Mouse (Mus musculus) ES-E14 (cell line): ENCODE data around the gene Nhsl1. TPM values are rescaled to one million over a fixed set of nuclear protein-coding genes. Genes with fewer than 3 reads are reported as not detected.

Experiments used
- DNase-seq: peaks from one replicate; pipeline ENCODE4 v3.0.0-alpha.2; 2013; ENCODE audit warnings: low read depth, low spot score
- H3K27ac ChIP-seq: 2 replicates; pipeline ENCODE4 v1.5.1; 2012; ENCODE audit warnings: low read depth, mild to moderate bottlenecking, low read length, moderate library complexity, mixed read lengths; ENCODE audit not compliant: poor library complexity, insufficient read depth, severe bottlenecking
- H3K36me3 ChIP-seq: 2 replicates; pipeline ENCODE4 v1.6.1; 2012; ENCODE audit warnings: mild to moderate bottlenecking, low read length, moderate library complexity, mixed read lengths; ENCODE audit not compliant: control insufficient read depth, poor library complexity, insufficient read depth, severe bottlenecking
- H3K4me1 ChIP-seq, 2 experiments: fragments of 150-350 bp in 1 of 2; sonication (generic) in 1 of 2; 2 replicates each; pipeline ENCODE4 v1.6.1; 2012; ENCODE audit warnings: low read length in 2 of 2, mild to moderate bottlenecking in 1 of 2, mixed read lengths in 1 of 2; ENCODE audit not compliant: control insufficient read depth in 2 of 2, insufficient read depth in 2 of 2, poor library complexity in 1 of 2
- H3K4me3 ChIP-seq, 2 experiments: fragments of 150-350 bp in 1 of 2; sonication (generic) in 1 of 2; 2 replicates each; pipeline ENCODE4 v1.5.1; 2012; ENCODE audit warnings: low read length in 2 of 2, low read depth in 1 of 2, mild to moderate bottlenecking in 1 of 2, mixed read lengths in 1 of 2; ENCODE audit not compliant: insufficient read depth in 1 of 2, poor library complexity in 1 of 2, severe bottlenecking in 1 of 2
- H3K9ac ChIP-seq: 2 replicates; pipeline ENCODE4 v1.6.1; 2012; ENCODE audit warnings: low read depth, mild to moderate bottlenecking, low read length, mixed read lengths; ENCODE audit not compliant: poor library complexity, insufficient read depth, severe bottlenecking
- H3K9me3 ChIP-seq: fragments of 150-350 bp; sonication (generic); 2 replicates; pipeline ENCODE4 v1.6.1; 2012; ENCODE audit warnings: low read depth, mild to moderate bottlenecking, low read length; ENCODE audit not compliant: control insufficient read depth, insufficient read depth
- CHD2 ChIP-seq: IDR thresholded peaks from 2 replicates; pipeline ENCODE4 v1.6.1; 2014; ENCODE audit warnings: mild to moderate bottlenecking, low read depth, low read length, inconsistent platforms
- HCFC1 ChIP-seq: IDR thresholded peaks from 2 replicates; pipeline ENCODE4 v1.6.1; 2012; ENCODE audit warnings: low read length, inconsistent platforms, borderline replicate concordance; ENCODE audit not compliant: insufficient read depth
- MAFK ChIP-seq: IDR thresholded peaks from 2 replicates; pipeline ENCODE4 v1.6.1; 2014; ENCODE audit warnings: mild to moderate bottlenecking, low read depth, low read length, inconsistent platforms; ENCODE audit not compliant: insufficient read depth
- ZC3H11A ChIP-seq: IDR thresholded peaks from 2 replicates; pipeline ENCODE4 v1.6.1; 2012; ENCODE audit warnings: low read depth, mild to moderate bottlenecking, inconsistent platforms, low read length, borderline replicate concordance
- ZNF384 ChIP-seq: IDR thresholded peaks from 2 replicates; pipeline ENCODE4 v1.6.1; 2012; ENCODE audit warnings: low read depth, low read length, inconsistent platforms
- in situ Hi-C, 2 experiments: fragments of 600-800 bp; cut with MboI; formaldehyde crosslinking; loops; one replicate each; pipeline ENCODE4 v1.15.1; 2025; ENCODE audit warnings: low sequenced_read_pairs in 2 of 2, inconsistent platforms in 1 of 2; ENCODE audit not compliant: unreplicated experiment in 2 of 2
- total RNA-seq: library from RNA; depleted of rRNA; stranded (reverse); fragments of 300-350 nt; gene quantifications from 2 replicates; pipeline ENCODE4 v1.2.3, GENCODE M21; 2012

Gene Nhsl1
- total RNA-seq, 1 experiment, result 7.7 TPM

GRCm38 (mm10) chr10:18321861-18322260 lies 3.1 kb downstream of the Nhsl1 start:
- Histone ChIP-seq H3K36me3 (no peaks in the 10 kb centered on the region), H3K9me3 (no peaks in the 10 kb centered on the region), H3K4me3 (no peak overlapping the region), H3K27ac (no peak overlapping the region), H3K4me1 (peaks cover 4 to 10% of the 10 kb centered on the region in 2 experiments; a peak in 3 of 4 replicates), H3K9ac (no peak overlapping the region)
- no peak for TF ChIP-seq MAFK
- no peak for TF ChIP-seq CHD2
- TF ChIP-seq HCFC1, result no peak
- no peak for DNase-seq
- in situ Hi-C loops, result no loop called here

DNA sequence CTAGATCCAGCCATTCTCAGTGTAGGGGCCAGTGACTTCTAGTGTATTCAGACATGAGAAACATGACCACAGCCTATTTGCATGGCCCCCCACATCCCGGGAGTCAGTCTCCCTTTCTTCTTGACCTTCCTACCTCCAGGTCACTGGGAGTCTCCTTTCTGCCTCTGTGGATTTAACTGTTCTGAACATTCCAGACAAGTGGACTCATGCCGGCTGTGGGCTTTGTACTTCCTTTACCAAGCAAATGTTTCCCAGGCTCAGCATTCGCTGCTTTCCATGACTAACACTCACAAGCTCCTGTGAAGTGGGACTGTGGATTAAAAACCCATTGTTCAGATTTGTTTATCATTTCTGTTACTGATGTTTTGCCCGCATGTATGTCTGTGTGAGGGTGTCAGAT lies 4.9 kb downstream of the Nhsl1 start:
- in situ Hi-C loops, result no loop called here
- Histone ChIP-seq H3K36me3 (no peaks in the 10 kb centered on the region), H3K9me3 (no peaks in the 10 kb centered on the region), H3K27ac (no peak overlapping the region), H3K4me1 (peaks cover 4 to 16% of the 10 kb centered on the region in 2 experiments; a peak in 3 of 4 replicates), H3K9ac (no peak overlapping the region), H3K4me3 (no peak overlapping the region)
- TF ChIP-seq ZC3H11A, result no peak
- TF ChIP-seq ZNF384, result no peak
- TF ChIP-seq MAFK, result no peak
- no peak for TF ChIP-seq CHD2
- no peak for TF ChIP-seq HCFC1
- DNase-seq, result no peak

DNA sequence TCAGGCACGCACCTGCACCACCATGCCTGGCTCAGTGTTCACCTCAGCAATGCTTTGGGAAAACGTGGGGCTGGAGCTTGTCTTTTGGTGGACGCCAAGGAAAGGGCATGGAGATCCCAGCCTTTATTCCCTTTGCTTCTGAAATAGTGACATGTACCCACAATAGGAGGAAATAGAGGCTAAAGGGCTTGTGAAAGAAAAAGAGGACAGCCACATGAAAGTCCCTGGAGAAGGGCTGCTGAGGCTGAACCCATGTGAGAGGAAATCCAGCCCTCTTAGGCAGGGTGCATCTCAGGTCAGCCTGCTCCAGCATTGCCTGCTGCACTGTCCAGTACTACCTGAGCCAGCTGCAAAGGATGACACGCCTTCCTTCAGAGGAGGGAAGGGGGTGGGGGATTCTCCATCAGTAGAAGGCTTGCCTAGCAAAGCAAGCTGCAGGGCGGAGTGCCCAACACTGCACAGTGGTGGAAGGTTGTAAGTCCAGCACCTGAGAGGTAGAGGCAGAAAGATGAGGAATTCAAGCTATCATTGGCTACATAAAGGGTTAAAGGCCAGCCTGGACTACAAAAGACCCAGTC lies 9.6 kb downstream of the Nhsl1 start:
- H3K9ac ChIP-seq, result no peak overlapping the region
- no peak overlapping the region for H3K4me3 ChIP-seq
- no peaks in the 10 kb centered on the region for H3K9me3 ChIP-seq
- no peak overlapping the region for H3K27ac ChIP-seq
- H3K36me3 ChIP-seq, result peaks cover 2% of the 10 kb centered on the region; the same call in 1 of the 2 replicates
- in situ Hi-C loops, result no loop called here
- H3K4me1 ChIP-seq, result peaks cover 0 to 17% of the 10 kb centered on the region in 2 experiments; a peak in 2 of 4 replicates
- no peak for DNase-seq
- TF ChIP-seq ZC3H11A, result no peak
- TF ChIP-seq CHD2, result no peak

DNA sequence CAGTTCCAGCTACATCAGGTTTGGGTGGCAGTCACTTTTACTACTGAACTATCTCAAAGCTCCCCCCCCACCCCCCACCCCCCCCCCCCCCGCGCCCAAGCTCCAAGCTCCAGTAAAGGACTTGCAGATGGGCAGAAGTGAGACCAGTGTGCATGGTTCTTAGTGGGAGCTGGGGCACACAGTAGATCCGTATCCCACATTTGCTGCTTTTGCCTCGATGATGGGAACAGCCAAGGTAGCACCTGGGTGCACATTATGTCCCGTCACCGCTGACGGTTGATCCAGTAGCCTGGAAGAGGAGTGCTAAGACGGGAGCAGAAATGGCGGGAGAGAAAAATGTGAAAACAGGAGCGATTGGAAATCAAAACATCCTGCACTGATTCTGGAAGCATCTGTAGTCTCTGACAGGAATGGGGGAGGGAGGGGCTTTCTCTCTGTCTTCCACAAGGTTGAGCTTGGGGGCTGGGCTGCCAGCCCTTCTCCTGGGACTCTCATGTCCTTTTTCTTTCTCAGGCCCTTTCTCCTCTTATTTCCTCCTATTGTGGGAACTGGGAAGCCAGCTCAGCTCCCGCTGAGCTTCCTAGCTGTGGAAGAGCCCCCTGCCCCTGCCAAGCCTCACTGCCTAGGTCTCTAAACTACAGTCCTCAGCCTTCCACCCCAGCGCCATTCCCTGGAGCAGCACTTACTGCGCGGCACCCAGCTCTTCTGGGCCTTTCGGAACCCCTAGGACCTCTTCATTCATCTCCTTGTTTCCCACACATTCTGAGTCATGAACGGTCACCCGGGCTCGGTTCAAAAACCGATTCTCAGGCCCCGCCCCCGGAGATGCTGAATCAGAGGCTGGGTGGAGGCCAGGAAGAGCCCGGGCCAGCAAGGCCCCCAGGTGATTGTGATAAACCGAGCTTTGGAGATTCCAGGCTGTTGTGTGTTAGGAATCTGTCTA lies 10.6 kb downstream of the Nhsl1 start:
- in situ Hi-C loops, result no loop called here
- Histone ChIP-seq H3K4me1 (peaks cover under 1 to 17% of the 10 kb centered on the region in 2 experiments; a peak in 2 of 4 replicates), H3K36me3 (peaks cover 2% of the 10 kb centered on the region; the same call in 1 of the 2 replicates), H3K27ac (peak overlapping the region; percentile 80; the same call in 1 of the 2 replicates), H3K9ac (peak overlapping the region; percentile 56; the same call in 1 of the 2 replicates), H3K4me3 (peak overlapping the region; percentile 56 to 61), H3K9me3 (no peaks in the 10 kb centered on the region)
- no peak for DNase-seq
- TF ChIP-seq HCFC1, result no peak
- TF ChIP-seq ZNF384, result no peak
- TF ChIP-seq ZC3H11A, result no peak
